Mouse (Mus musculus): Measurements from ENCODE around the gene Reps1.

- TF ChIP-seq CTCF (IDR thresholded peaks at IDR 0.05; ENCODE audit: borderline replicate concordance, extremely low read depth, insufficient read depth, insufficient read length), result no peak
- TF ChIP-seq POLR2A (IDR thresholded peaks at IDR 0.05; ENCODE audit: borderline replicate concordance, extremely low read depth, insufficient read depth, insufficient read length, poor library complexity, severe bottlenecking), result no peak
Observed at GRCm38 (mm10) chr10:18009744-18010143, 45.9 kb upstream of the Reps1 start.
